Mouse (Mus musculus): Measurements from ENCODE around the gene Olfr1532-ps1.
"Not testable (repeated sequence)": the region's sequence is repeated elsewhere in the genome, so short reads cannot be mapped to it uniquely, and the experiment has no call there.

The Olfr1532-ps1 gene

GRCm38 (mm10) chr7:106907676-106908075 lies at the start of gene Olfr1532-ps1:
Gene Olfr1532-ps1 (plus strand): TSS chr7:106908001.
- DNase-seq (ENCODE audit: low spot score): no peak

- DNase-seq (ENCODE audit: low spot score): no peak
Measured at GRCm38 (mm10) chr7:106862885-106863284, 44.9 kb upstream of the Olfr1532-ps1 start, which contains the start of gene Olfr704. Gene Olfr704 (plus strand): TSS chr7:106863185.

- DNase-seq (ENCODE audit: low spot score): no peak
Measured at GRCm38 (mm10) chr7:106876791-106877190, 31.0 kb upstream of the Olfr1532-ps1 start, which contains the start of gene Olfr705. Gene Olfr705 (minus strand): TSS chr7:106876891.

- DNase-seq (ENCODE audit: low spot score): no peak
Measured at GRCm38 (mm10) chr7:106888062-106888461, 19.7 kb upstream of the Olfr1532-ps1 start, which contains the start of gene Olfr706. Gene Olfr706 (minus strand): TSS chr7:106888162.

- not testable (repeated sequence) for DNase-seq (ENCODE audit: low spot score)
Measured at GRCm38 (mm10) chr7:106901141-106901540, 6.7 kb upstream of the Olfr1532-ps1 start, which contains the start of gene Olfr707. Gene Olfr707 (minus strand): TSS chr7:106901241.

GRCm38 (mm10) chr7:106920961-106921360 lies 13.2 kb downstream of the Olfr1532-ps1 start:
- not testable (repeated sequence) for DNase-seq (ENCODE audit: low spot score)

GRCm38 (mm10) chr7:106932119-106932518 lies 24.3 kb downstream of the Olfr1532-ps1 start, which contains the start of gene Olfr709-ps1:
Gene Olfr709-ps1 (minus strand): TSS chr7:106932219.
- DNase-seq (ENCODE audit: low spot score): no peak

- no peak for DNase-seq (ENCODE audit: low spot score)
Measured at GRCm38 (mm10) chr7:106948212-106948611, 40.4 kb downstream of the Olfr1532-ps1 start, which contains the start of gene Olfr710. Gene Olfr710 (minus strand): TSS chr7:106948312.

- DNase-seq (ENCODE audit: low spot score): no peak
Measured at GRCm38 (mm10) chr7:106963837-106964236, 56.0 kb downstream of the Olfr1532-ps1 start, which contains the start of gene Olfr6. Gene Olfr6 (minus strand): TSS chr7:106963937.
